Mouse (Mus musculus): Measurements from ENCODE around the gene Kcnq5.
"Not testable (repeated sequence)": the region's sequence is repeated elsewhere in the genome, so short reads cannot be mapped to it uniquely, and the experiment has no call there.

The Kcnq5 gene

DNA sequence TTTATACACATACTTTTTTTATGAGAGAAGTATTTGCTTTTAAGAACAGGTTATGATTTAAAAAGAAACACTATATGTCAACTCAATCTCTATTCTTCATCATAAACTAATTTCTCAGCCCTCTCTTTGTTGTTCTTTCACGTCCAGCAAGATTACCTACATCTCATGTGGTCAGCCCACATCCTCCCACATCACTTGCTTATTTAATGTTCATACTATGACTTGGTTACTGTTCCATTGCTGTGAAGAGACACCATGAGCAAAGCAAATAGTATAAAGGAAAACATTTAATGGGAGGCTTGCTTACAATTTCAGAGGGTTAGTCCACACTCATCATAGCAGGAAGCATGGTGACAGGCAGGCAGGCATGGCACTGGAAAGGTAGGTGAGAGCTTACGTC, 124.4 kb downstream of the Kcnq5 start:
- DNase-seq, result no peak

DNA sequence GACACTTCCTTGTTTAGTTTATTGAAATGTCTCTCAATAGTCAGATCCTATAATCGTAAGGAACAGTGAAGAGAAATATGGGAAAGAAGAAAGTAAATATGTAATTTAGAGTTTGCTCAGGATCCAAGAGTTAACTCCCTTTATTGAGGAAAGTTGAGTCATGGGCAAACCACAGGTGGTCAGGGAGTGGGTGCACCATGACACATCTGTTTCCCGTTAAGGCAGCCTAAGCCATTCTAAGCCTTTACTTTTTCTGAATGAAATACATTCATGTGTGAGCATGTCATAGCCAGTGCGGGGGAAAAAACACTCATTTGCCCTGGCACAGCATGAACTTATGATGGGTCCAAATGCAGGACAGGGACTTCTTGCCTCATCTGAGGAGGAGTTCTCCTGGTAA, 125.4 kb downstream of the Kcnq5 start:
- no peak for DNase-seq

DNA sequence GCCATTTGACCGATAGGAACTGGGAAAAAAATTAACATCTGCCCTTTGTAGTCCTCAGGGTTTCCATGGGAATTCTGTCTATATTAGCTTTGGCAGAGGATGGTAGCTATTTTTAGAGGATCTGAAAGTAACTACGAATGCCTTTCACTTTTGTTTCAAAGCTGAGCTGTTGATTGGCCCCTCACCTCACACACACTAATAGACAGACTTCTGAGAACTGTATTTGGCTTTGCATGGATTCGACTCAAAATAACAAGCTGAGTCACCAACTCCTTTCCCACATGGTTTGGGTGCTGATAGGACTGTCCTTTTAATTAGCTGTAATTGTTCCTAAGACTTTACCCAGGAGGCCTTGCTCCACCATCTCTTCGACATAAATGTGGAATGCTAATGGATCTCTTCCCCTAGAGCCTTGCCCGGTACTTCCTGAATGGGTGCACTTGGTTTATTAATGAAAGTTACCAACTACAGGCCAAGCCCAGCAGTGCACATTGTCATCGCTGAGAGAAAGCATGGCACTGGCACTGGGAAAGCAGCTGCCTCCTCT, 131.8 kb downstream of the Kcnq5 start:
- no peak for DNase-seq

DNA sequence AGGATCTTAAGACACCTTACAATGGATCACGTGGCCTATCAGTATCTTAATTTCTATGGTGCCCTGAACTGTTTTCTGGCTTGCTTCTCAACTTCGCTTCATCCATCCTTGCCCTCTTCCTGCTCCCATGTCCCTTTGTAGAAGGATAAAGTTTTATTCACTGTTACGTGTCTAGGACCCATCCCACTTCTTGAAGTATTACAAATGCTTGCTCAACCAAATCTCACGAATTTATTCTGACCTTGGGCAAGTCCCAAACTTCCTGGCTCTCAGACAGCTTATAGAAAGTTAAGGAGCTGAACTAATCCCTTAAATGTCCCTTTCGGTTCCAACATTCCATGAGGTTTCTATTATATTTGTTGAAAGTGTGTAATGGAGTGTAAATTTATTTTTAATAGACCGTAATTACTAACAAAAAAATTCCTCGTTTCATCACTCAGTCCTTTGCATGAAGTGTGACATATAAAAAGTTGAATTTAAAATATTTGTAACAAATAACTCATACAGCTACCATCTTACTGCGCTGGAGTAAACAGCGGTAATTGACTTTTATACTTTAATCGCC, 141.6 kb downstream of the Kcnq5 start:
- DNase-seq, result no peak

DNA sequence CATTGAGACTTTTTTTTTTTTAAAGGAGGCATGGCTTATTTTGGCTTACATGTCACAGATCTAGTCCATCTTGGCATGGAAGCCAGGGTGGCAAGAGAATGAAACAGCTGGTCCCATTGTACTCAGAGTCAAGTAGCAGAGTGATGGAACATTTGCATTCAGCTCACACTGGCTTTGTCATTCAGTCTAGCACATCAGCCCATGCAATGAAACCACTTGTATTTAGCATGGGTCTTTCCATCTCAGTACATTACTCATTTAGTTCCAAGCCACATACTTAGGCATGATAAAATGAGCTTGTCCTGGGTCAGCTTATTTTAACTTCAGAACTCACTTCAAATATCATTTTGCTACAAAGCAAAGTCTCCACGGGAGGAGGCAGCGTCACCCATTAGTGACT, 156.7 kb downstream of the Kcnq5 start:
- DNase-seq, result no peak

DNA sequence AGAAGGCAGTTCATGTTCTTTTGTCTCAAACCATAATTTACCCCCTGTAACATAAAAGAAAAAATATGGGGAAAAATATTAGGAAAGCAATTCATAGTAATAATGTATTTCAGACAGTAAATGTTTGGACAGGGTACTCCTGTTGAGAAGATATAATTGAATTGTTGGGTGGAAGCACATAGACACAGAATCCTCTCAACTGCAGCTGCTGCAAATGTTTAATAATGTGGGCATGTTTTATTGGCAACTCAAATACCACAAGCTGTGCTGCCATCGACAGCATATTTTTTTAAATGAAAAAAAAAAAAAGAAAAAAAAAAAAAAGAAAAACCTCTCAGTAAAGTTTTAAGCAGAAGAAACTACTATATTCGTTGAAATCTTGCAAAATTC, 157.3 kb downstream of the Kcnq5 start:
- no peak for DNase-seq

DNA sequence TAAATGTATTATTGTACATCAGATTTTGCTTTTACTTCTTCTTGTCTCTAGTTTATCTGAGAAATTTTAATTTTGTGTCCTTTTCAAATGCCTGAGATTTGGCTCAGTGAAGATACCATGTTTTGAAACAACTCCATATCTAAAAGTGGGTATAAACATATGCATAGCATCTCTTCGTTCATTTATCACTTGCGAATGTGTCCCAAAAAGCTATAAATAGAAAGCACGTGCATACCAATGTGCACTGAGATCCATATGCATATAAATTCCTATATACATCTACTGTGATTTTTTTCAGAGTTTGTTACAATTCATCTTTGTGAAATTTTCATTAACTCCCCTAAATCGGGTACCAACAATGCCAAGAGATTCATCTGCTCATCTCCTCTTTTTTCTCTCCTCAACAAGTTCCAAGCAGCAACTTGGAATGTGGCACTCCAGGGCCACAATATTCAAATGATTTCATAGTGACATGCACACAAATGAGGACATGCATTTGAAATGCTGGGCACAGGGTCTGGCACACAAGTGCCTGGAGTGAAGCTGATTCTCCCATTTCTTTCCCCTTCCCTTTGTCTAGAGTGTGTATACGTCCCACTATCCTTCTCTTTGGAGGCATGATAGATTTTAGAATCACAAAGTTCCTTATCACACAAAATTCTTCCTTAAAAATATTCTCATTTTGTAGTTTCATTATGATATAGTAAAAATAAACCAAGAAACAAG, 157.8 kb downstream of the Kcnq5 start:
- DNase-seq, result no peak

DNA sequence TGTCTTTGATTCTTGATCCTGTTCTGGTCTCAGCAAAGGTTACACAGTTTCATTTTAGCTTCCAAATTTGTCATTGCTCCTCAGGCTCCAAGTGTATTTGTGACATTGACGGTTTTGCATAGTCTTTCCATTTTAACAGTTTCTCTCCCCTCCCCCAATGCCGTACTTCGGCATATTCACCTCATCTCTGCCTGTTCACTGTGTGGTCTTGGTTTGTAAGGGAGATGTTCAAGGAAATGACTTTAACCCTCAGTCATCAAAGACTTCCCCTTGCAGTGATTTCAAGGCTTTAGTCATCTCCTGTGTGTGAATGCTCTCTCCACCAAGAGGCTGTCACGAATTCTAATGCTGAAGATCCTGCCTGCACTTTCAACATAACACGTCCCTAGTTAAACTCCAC, 181.0 kb downstream of the Kcnq5 start:
- DNase-seq, result no peak

DNA sequence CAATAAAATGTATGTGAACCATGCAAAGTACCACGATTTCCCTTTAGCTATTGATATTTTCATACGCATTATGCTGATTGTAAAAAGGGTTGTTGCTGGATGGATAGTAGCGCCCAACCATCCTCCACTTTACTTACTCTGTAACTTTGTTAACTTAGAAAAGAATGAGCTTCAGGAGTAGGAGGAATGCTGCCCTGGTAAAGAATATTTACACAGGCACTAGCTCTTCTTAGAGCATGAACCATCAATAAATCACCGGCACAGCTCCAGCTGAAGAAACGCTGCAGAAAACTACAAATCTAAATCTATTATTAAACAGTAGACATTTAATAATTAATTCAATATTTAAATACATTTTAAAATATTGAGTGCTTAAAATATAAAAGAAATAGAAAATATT, 184.2 kb downstream of the Kcnq5 start:
- no peak for DNase-seq

DNA sequence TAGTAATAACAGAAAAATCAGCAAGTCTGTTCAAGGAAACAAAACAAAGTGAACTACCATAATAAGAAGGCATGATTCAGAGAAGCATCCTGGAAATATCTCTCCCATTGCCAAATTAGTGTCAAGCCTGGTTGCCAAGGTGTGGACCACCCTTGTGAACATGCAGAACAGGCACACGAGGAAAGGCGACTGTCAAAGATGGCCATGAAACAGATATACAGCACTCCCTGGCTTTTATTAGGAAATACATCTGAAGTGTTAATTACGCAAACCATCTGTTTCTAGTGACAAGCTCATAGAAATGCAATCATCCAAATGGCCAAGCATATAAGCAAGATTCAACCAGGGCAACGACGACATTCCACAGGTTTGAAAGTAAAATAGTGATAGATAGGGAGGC, 187.8 kb downstream of the Kcnq5 start:
- DNase-seq, result no peak

DNA sequence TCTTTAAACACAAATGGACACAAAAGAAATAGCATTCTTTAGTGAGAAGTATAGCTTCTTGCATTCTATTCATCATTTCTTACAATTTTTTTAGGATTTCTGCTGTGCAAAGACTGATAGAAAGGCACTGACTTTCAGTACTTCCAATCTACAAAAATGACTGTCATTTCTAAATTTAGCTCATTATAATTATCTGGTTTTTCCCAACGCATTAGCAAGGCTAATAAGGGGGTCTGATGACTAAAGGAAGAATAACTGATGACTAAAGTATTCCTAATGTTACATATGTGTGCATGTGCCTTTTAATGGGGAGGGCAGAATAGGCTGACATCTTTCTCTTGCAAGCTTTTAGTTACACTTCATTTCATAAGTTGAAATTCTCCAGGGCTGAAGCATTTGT, 191.2 kb downstream of the Kcnq5 start:
- no peak for DNase-seq

DNA sequence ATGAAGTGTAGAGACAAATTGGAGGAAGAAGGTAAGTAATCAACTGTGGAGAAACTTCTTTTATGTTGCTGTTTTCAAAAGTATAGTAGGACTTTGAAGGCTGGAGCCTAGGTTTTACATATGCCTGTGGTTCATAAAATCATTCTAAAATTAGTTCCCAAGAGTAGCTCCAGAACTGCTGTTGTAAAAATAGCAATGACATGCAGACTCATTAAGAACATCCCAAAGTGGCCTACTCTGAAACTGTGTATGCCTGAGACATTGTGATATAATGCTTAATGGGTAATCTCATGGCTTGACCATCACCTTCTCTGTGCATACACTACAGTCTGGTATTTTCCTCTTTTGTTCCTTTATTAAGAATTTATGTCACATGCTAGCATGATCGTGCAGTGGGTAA, 212.4 kb downstream of the Kcnq5 start:
- no peak for DNase-seq

DNA sequence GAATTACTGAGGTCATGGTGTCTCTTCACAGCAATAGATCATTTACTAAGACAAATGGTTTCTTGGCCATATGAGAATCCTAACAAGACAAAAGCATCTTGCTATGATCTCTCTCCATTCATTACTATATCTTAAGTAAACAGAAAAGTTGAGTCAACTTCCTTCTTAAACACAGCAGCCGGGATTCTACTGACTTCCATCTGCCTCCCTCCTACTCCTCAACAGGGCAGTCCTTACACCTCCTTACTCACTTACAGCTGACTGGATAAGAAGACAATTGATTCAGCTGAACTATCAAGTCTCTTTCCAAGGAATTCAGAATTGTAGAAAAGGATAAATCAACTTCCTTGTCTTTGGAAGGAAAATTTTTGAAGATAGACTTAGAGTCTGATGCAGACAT, 232.6 kb downstream of the Kcnq5 start:
- no peak for DNase-seq

DNA sequence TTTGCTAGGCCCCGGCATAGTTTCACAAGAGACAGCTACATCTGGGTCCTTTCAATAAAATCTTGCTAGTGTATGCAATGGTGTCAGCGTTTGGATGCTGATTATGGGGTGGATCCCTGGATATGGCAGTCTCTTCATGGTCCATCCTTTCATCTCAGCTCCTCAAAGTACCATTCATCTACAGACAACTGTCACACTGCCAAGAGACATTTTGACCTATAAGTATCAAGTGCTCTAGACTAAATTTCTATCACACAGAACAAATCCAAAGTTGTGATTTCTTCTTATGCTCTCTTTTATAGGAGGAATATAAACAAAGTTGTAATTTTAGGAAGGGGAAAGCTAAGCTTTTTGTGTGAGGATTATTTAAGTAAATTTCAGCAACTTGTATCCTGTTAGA, 238.5 kb downstream of the Kcnq5 start:
- DNase-seq, result not testable (repeated sequence)

DNA sequence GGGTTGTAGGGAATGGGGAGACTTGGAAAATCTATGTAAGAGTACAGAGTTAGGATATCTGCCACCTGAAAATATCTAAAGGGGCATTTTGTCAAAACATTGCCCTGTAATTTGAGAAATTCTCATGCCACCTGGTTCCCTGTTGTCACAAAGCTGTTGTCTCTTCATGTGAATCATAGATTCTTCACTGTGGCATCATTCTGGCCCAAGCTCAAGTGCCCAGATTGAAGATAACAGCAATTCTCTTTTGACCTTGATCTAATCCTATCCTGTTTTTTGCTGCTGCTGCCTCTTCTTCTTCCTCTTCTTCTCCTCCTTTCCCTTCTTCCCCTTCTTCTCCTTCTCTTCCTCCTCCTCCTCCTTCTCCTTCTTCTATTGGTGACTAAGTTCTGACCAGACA, 240.5 kb downstream of the Kcnq5 start:
- no peak for DNase-seq

DNA sequence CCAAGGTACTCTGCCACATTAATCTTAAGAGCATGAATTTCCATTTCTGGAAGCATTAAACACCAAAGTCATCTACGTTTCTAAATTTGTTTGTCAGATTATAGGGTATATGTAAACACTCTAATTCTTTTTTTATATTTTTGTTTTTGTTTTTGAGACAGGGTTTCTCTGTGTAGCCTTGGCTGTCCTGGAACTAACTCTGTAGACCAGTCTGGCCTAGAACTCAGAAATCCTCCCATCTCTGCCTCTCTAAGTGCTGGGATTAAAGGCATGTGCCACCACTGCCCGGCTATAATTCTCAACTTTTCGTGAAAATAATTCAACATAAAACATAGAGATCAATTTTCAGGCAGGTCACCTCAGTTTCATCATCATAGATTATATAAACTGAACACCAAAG, 246.9 kb downstream of the Kcnq5 start:
- DNase-seq, result no peak

DNA sequence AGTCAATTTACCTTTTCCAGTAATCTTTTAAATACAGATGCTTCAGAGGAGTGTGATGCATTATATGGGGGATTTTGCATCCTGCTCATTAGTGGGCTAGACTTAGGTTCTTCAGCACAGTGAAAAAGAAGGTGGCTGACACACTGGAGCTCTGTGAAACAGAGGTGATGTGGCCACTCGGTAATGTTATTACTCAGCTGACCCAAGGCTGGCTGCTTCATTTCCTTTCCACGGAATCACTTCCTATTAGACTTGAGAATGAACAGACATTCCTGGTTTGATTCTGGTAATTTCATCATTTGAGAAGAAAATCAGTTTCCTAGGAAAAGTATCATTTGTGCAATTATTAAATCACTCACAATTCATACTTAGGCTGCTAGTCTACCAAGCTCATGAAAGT, 249.0 kb downstream of the Kcnq5 start:
- DNase-seq, result no peak

DNA sequence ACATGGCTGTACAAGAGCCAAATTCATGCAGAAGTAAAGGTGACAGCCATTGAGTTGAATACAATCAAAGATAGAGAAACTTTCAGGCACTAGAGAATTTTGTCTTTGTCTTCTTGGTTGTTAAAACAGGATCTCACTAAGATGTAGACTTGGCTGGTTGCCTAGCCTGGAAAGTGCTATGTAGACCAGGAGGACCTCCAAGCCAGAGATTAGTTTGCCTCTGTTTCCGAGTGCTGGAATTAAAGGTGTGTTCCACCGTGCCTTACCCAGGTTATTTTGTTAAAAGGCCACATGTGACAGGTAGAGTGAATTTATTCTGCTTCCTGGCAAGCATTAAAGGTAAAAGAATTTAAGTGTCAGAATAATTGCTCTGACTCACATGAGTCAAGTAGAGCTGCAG, 271.3 kb downstream of the Kcnq5 start:
- DNase-seq, result no peak

DNA sequence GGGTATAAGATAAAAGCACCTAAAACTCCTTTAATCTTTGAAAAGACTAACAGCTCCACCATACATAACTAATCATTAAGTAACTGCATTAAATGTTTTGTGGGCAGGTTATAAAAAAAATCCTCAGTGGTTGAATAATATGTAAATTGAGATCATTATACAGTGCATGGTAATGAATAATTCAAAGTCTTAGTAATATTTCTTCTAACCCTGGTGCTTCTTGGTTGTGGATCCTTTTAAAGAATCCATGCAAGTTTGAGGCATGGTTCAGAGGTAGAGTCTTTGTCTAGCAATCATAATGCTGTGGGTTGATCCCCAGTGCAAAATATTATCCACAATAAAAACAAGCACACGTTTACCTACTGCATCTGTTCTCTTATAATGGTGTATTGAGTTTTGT, 272.8 kb downstream of the Kcnq5 start:
- no peak for DNase-seq

DNA sequence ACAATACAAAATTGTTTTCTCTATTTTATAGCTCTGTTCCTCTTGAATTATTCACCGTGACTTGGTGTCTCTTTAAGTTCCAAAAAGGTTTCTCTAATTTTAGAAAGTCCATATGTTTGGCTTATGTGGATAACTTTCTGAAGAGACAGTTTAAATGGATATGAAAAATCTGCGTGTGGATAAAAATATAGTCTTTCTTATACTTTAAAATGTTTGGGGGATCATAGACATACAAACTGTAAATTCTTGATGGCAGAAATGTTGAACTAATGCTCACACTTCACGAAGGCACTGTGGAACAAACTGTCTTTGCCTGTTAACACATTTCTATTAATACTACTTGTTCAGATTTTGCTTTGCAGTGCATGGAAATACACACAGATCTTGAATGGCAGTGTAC, 277.3 kb downstream of the Kcnq5 start:
- DNase-seq, result no peak

DNA sequence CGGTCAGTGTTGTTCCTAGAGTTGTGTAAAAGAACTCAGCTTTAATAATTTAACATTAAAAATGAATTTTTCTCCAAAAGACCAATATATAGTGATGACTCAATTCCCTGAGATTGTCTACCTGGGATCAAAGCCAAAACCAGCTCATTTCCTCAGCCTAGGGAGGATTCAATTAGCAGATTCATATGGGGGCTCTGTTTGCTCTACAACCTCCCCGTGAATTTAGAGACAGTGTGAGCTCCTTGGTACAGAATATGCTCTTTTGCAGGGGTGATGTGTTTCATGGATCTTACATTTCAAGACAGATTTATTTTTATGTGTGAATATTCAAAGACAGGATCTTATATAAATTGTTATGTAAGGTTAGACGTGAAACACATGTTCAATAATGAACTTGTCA, 284.9 kb downstream of the Kcnq5 start:
- DNase-seq, result no peak

DNA sequence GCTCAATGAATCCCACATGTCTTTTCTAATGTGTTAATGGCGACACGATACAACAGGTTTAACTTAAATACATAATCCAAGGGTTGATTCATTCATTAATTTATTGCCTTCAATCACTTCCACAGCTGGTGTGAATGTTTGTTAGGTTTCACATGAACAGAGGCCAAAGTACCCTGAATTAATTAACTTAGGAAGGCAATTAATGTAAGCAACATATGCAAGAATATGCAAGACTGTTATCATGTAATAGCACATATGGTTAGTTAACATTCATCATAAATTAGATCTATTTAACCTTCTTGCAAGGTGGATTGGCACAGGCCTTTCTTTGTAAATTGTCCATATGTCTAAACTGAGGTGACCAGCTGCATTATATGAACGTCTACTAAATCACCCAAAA, 300.9 kb downstream of the Kcnq5 start:
- no peak for DNase-seq

DNA sequence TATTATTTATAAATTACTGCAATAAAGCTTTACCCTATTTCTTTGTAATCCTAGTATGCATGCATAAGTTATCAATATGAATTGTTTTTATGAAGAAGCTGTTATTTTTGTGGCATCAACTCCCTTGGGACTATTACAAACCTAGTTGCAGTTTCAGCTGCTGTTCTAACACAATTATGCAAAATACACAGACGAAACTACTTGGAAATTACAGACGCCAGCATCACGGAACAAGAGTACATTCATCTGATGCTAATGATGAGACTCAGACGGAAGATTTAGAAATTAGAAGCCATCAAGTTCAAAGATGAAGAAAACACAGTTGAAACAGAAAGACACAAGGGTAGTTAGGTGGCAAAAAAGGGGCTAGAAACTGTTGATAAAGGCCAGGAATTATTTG, 310.9 kb downstream of the Kcnq5 start:
- no peak for DNase-seq

DNA sequence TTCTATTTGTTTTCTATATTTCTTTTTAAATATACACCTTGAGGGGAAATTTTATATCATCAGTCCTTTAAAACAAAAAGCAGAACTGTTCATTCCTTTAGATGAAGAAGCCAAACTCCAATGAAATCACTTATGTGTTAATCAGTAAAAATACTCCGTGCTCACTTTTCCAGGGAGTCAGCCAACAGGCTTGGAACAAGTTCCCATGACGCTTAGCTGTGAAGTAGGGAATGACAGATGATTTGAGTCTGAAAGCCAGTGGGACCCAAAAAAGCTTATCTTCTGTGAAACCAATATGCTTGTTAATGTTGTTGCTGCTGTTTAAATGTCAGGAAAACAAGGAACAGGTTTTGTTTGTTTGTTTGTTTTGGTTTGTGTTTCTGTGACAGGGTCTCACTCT, 326.3 kb downstream of the Kcnq5 start:
- DNase-seq, result no peak

DNA sequence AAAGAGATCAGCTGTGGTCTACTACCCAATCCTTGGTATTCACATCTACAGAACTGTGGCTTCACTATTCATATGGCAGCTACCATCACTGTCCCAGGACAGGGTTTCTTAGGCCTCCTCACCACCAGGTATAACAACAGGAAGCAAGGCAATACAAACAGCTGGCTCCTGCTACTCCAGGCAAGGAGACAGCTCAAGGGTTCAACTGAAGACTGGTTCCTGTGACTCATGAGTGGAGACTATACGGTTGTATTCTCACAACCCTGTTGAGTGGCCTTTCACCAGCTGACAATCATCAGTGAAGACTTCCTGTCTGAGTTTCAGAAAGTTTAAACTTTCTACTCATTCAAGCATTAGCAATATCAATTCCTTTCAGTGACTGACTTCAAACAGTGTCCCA, 327.7 kb downstream of the Kcnq5 start:
- no peak for DNase-seq
